Mouse (Mus musculus): ENCODE measurements around the gene Kif26b.

Gene Kif26b

DNA sequence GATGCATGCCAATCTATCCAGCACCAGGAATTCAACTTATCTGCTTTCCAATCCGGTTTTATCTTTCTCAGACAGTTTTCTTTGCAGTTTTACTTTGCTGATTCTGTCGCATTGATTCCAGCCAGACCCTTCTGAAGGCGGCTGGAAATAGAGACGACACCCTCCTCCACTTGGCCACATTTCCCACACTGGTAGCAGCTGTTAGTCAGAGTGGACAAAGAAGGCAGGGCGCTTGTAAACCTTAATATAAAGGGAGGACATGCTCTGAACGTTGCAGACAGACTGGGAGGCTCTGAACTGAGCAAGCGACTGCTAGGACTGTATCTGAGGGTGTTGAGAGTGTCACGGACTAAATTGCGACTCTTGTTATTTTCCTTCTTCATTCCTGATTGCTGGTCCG lies 11.3 kb downstream of the Kif26b start:
- no peak for DNase-seq (ENCODE audit: low read depth, low spot score)

DNA sequence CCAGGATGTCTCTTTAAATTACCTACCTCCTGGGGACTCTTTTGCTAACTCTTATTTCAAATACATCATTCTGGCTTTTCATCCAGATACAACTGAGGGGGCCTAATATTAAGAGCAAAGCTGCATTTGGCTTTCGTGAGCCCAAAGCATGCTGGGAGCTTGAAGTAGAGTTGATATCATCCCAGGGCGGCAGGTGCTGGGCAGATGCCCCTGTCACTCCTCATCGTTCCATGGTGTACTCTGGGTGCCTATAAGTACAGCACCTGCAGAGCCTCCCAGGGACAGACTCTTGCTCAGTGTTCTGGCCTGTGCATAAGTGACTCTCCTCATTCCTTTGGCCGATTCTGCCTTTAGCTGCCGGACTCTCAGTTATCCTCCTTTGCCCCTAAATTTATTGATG lies 13.5 kb downstream of the Kif26b start:
- no peak for DNase-seq (ENCODE audit: low read depth, low spot score)

- no peak for DNase-seq (ENCODE audit: low read depth, low spot score)
These were observed 14.3 kb downstream of the Kif26b start for GRCm38 (mm10) chr1:178542990-178543944.

DNA sequence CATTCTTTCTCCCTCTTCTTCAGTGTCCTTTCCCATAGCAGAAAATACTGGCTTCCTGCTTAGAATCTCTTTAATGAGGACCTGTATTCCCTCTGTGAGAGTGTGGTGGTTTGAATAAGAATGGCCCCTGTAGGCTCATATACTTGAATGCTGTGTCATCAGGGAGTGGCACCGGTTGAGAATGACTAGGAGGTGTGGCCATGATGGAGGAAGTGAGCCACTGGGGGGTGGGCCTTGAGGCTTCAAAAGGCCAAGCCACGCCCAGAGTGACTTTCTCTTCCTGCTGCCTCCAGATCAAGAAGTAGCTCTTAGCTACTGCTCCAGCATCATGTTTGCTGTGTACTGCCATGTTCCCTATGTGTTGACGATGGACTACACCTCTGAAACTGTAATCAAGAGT lies 15.7 kb downstream of the Kif26b start:
- DNase-seq (ENCODE audit: low read depth, low spot score) = no peak

GRCm38 (mm10) chr1:178549576-178549975 lies 20.7 kb downstream of the Kif26b start:
- no peak for DNase-seq (ENCODE audit: low read depth, low spot score)

- no peak for DNase-seq (ENCODE audit: low read depth, low spot score)
These were observed 21.6 kb downstream of the Kif26b start for GRCm38 (mm10) chr1:178550477-178551047.

GRCm38 (mm10) chr1:178552278-178552897 lies 23.5 kb downstream of the Kif26b start:
- no peak for DNase-seq (ENCODE audit: low read depth, low spot score)

DNA sequence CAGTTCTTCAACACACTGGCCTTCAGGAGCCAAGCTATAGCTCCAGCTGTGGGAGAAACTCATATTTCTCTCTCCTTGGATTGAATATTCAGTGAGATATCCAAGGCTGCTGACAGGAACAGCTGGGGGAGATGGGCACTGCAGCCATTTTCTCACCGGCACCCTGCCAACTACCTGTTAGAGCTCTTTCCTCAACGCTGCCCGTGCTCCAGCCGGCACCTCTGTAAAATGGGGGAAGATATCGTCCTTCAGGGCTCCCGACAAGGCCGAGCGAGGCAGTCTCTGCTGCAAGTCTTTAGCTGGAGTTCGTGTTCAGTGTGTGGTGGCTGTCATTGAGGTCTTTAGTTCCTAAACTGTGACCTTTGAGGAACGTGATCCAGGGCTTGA lies 24.0 kb downstream of the Kif26b start:
- no peak for DNase-seq (ENCODE audit: low read depth, low spot score)

GRCm38 (mm10) chr1:178556226-178556625 lies 27.3 kb downstream of the Kif26b start:
- no peak for DNase-seq (ENCODE audit: low read depth, low spot score)

- no peak for DNase-seq (ENCODE audit: low read depth, low spot score)
These were observed 31.1 kb downstream of the Kif26b start for GRCm38 (mm10) chr1:178560043-178560442.

DNA sequence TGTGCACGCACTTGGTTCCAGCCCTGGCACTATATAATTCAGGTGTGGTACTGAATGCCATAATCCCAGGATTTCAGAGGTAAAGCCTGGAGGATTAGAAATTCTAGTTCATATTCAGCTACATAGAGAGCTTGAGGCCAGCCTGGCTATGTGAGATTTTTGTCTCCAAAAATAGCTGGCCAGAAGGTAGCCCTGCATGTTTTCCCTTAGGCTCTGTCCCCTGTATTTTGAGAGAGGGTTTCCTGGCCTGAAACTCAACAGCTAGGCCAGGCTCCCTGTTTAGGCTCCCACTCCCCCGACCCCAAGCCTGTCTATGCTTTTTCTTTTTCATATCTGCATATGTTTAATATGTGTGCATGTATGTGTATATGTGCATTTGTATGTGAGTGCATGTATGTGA lies 34.9 kb downstream of the Kif26b start:
- DNase-seq (ENCODE audit: low read depth, low spot score) = no peak

GRCm38 (mm10) chr1:178564800-178565199 lies 35.9 kb downstream of the Kif26b start:
- DNase-seq (ENCODE audit: low read depth, low spot score) = no peak

DNA sequence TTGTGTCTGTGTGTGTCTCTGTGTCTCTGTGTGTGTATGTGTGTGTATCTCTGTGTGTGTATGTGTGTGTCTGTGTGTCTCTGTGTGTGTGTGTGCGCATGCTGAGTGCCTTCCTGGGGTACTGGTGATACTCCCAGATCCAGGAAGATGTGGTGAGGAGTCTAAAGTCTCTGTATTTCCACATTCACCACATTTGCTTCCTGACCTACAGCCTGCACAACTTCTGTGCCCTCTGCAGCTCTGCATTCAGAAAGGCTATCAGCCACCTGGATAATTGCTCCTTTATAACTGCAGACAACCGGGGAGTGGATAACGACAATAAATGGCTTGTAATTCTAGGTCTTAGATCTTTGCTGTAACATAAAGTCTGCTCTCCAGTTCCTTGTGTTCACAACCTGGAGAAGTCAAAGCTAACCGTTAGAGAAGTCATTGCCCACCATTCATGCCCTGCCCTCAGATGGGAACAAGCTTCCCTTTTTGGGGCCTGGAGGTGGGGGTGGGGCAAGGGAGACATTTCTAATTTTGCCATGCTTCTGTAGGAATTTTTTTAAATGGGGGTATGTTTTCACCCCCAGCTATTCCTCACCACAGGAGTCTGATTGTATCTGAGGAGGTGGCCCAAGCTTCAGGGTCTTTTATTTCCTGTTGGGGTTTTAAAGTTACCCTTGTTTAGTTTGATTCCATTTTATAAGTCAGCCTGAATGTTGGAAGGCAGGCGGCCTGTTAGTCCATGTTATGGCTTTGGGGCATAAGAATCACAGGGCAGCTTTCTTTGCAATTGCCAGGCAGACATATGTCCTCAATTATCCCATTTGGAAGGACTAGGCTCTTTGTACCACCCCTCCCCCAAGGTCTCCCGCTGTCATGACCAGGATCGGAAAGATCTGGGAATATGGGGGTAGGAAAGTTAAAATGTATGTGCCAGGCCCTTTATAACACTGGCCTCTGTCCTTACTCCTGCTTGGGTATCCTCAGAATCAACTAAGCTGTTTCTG lies 39.9 kb downstream of the Kif26b start:
- DNase-seq (ENCODE audit: low read depth, low spot score) = no peak

DNA sequence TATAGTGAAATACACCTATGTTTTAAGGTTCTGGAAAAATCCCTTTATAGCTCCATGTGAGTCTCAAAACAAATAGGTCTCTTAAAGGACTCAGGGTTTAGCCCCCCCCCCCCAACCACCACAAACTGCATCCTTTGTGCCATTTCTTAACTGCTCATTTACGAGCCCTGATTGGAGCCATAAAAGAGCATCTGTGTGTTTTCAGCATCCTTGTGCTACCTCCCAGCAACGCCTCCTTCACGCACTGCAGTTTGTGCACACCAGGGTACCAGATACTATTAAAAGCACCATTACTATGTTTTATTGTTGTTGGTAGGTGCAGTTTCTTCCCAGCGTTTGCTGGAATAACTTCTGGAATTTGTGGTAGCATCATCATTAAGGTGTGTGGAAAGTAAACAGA lies 42.1 kb downstream of the Kif26b start:
- DNase-seq (ENCODE audit: low read depth, low spot score) = no peak

DNA sequence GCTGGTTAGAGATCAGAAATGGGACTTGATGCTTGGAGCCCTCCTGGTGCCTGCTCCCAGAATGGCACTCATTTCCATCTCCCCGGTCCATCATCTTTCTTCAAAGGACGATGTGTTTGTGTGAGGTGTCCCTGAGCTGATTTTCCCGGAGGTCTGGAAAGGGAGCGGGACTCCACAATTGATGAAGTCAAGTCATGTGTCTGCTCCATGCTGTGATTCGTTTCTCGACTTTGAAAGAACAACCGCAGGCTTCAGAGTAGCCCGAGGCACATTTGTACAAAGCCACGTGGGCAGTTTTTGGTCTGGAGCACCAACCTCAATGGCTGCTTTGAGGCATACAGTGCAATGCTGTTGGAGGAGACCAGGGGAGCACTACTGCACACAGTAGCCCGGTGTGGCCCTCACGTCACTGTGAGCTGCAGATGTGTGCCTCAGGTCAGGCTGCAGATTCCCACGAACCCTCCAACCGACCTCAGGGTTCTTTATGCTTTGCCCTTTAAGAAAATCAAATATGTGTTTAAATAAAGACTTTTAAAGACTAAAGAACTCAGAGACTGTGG lies 43.0 kb downstream of the Kif26b start:
- DNase-seq (ENCODE audit: low read depth, low spot score) = no peak

DNA sequence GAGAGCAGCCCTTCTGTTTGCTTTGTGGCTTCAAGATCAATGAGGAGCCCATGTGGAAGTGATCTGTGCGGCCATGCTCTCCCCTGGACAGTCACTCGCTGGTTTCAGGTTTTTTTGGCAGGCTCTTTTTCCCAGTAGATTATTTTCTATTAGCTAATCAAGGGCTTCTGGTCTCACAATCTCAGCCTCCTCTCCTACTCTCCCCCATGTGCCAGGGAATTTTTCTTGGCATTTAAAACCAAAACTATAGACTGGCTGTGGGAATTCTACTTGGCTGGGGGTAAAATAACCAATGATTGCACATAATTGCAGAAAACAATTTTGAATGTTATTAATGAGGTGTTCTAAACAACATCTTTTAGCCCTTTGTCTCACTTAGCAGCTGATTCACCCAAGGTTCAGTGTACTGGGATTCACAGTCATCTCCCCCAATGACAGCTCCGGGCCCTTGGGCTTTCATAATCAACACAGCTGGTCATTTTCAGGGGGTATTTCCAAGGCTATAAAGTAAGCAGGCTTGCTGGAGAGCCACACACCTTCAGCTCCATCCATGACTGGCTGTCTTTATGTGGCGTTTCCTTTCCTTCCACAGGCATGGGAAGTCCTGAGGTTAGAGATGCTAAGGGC lies 44.6 kb downstream of the Kif26b start:
- no peak for DNase-seq (ENCODE audit: low read depth, low spot score)

DNA sequence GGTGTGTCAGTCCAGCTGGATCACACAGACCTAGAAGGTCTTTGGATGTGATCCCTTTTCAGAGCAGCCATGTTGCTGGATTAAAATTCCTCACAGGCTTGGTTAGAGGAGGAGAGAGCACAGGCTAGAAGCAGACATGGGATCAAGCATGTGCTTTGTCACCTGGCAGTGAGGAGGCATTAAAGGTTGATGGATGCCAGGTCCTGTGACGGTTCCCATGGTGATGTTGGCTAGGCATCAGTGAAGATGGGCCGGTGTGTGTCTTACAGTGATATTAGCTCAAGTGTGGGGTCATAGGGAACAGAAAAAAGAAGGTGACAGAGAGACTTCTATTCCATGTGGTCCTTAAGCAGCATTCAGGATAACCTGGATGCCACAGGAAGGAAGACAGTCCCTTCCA lies 46.8 kb downstream of the Kif26b start:
- DNase-seq (ENCODE audit: low read depth, low spot score) = no peak

- no peak for DNase-seq (ENCODE audit: low read depth, low spot score)
These were observed 48.0 kb downstream of the Kif26b start for GRCm38 (mm10) chr1:178576926-178577325.

DNA sequence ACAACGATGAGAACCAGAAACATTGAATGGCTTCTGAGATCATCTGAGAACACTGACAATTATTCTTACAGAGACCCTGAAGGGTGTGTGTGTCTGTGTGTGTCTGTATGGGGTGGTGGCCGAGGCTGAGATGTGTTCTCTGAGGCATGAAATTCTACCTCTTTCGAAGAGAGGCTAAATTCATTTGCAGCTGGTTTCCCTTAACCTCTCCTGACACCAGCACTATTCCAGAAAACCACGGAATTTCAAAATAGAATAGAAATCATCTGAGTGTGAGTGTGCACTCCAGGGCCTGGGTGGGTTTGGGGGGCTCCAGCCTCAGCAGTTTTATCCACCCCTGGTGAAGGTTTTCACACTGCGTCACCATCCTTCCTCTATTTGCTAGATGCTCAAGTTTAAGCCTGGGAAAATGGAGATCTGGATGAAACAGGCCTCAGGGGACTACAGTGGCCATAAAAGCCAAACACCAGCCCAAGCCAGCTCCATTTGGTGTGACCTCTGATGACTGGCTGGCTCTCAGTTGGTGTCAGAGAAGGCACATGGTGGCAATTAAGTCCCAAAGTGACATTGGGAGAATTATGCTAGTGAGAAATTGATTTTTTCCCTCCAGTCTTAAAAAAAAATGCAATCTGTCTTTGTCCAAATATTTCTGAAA lies 56.6 kb downstream of the Kif26b start:
- no peak for DNase-seq (ENCODE audit: low read depth, low spot score)

All from telencephalon, adult 2 months (tissue).